Mouse (Mus musculus) telencephalon, adult 2 months (tissue): ENCODE results near the gene Sc5d.

Source experiments
- DNase-seq: peaks from one replicate; pipeline ENCODE4 v3.0.0-alpha.2; 2011; ENCODE audit warnings: low read depth, low spot score

The Sc5d gene

GRCm38 (mm10) chr9:42264145-42264544 is at the start of gene Sc5d:
TSS of gene Sc5d (minus strand) at chr9:42264256.
- DNase-seq: peak; percentile 86

DNA sequence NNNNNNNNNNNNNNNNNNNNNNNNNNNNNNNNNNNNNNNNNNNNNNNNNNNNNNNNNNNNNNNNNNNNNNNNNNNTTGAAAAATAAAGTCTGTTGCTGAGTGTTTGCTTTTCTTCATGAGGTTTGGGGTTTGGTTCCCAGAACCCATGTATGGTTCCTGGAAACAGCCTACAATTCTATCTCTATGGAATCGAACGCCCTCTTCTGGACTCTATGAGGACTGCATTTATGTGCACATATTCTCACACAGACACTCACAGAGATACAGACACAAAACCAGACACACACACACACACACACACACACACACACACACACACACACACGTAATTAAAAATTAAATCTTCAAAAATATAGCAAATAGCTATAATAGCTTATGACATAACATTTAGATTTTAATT is 47.3 kb upstream of the Sc5d start:
- no peak for DNase-seq

DNA sequence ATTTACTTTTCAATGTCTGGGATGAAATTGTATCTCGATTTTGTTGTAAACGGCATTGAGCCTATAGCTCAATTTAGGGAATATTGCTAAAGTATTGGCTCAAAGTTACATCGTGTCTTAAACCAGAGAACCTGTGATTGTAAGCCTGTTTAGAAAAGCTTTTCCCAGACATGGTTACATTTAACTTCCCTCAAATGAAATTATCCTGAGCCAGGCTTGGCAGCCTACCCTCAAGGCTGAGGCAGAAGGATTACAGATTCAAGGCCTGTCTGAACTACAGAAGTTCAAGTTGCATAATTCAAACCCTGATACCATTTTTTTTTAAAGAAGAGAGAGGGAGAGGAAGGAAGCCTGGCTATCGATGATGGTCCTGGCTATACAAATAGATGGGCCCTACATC is 39.8 kb upstream of the Sc5d start:
- no peak for DNase-seq

DNA sequence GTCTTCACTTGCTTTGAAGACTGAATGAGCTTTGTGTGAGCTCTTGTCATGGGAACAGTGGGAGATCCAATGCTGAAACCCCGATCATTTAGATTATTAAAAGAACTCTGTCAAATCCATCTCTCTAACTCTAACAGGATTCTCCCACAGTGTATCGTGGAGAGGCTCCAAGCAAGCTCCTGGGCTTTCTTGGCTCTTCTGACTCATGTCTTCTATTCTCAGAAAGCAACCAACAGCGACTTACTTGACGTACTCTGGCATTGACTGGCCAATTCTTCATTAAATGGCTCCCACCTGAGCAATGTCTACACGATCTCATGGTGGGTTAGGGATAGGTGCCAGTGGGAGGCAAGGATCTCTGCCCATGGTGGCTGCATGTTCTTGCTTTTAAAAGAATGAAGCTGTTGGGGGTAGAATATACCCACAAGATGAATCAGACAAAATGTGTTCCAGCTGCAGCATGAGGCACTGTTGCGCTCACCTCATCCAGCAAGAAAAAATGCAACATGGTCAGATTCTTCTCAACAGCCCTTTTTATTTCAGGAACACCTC is 37.1 kb upstream of the Sc5d start:
- DNase-seq: no peak

DNA sequence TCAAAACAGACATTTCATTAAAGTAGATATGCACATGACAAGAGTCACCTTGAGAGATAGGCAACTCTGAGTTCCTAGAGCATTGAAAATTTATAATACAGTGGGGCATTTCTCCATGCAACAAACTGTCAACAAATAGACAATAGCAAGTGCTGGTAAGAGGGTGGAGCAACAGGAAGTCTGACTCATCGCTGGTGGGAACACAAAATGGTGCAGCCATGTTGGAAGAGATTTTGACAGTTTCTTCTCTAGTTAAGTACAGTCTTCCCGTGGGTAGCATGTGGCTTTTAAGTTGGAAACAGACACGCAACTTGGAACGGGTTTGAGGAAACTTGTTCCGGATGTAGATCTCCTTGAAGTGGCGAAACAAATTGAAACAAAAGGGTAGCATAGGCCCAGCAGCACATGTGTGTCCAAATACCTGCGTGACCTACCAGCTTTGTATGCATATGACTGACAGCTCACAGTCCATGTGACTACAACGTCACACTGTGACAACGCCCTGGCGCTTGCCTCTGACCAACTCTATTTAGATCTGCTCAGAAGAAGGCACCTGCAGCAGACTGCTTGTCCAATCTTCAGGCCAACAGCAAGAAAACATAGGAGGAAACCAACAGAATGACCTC is 32.4 kb upstream of the Sc5d start:
- DNase-seq: no peak

- no peak for DNase-seq
Observed at GRCm38 (mm10) chr9:42294131-42294530, 30.1 kb upstream of the Sc5d start.

- no peak for DNase-seq
Observed at GRCm38 (mm10) chr9:42293596-42293995, 29.5 kb upstream of the Sc5d start.

DNA sequence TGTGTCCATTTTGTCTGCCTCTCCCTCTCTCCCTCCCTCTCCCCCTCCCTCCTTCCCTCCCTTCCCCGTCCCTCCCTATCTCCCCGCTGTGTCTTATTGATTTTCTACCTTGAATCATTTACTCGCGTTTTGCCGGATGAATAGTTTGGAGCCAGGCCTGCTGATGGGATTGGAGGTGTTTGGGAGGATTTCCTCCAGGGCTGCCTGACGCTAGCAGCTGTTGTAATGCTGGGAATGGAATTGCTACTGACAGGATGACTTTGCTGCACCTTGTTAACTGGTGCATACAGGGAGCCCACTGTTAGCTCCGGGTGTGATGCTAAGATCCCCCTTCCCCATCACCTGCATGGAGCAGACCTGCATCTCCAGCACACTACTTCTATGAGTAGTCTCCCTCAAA is 29.0 kb upstream of the Sc5d start:
- DNase-seq: no peak

DNA sequence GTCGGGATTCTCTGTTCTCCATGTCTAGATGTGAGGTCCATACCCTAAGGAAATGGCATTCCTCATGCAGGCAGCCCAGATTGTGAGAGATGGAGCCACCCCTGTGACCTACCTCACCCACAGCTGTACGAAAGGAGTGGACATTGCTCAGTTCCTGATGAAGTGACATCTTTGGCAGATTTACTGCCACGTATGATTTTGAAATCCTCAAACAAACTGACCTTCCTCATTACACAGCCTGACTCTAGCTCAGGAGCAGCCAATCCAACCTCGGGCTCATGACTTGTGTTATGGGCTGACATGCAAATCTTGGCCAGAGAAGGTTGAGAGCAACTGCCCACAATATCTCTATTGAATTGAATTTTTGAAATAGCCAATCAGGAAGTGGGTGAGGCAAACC is 15.6 kb upstream of the Sc5d start:
- DNase-seq: no peak

- DNase-seq: no peak
Observed at GRCm38 (mm10) chr9:42278046-42278445, 14.0 kb upstream of the Sc5d start.

DNA sequence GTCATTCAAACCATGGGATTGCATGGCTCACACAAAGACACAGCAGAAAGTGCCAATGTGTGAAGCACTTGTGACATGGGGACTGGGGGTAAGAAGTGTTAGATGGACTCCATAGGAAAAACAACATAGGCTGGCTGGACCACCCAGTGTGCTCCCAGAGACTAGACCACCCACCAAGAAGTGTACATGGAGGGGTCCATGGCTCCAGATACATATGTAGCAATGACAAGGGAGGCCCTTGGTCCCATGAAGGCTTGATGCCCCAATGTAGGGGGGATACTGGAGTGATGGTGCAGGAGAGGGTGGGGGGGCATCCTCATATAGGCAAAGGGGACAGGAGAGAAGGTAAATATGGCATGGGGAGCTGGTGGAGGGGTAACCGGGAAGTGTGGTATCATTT is 13.6 kb upstream of the Sc5d start:
- DNase-seq: no peak

GRCm38 (mm10) chr9:42277162-42277561 is 13.1 kb upstream of the Sc5d start:
- DNase-seq: no peak

- no peak for DNase-seq
Observed at GRCm38 (mm10) chr9:42275761-42276145, 11.7 kb upstream of the Sc5d start.

- peak; percentile 40 for DNase-seq
Observed at GRCm38 (mm10) chr9:42275027-42275760, 11.1 kb upstream of the Sc5d start.

- no peak for DNase-seq
Observed at GRCm38 (mm10) chr9:42273682-42274296, 9.7 kb upstream of the Sc5d start.

DNA sequence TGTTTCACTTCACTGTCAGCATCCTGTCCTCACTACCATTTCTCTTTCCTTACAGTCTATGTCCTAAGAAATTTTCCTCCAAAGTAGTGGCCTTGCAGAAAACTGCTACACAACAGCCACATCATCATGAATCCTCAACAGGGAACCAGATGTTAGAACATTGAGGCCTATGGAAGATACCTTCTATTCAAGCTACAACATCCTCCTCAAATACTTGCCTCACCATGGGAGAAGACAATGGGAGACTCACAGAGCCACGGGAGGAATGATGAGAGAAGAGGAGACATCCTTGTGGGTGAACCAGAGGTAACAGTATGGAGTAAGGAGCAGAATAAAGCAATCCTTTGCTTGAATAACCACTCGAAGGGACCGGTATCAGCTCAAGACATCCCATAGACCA is 9.1 kb upstream of the Sc5d start:
- no peak for DNase-seq

DNA sequence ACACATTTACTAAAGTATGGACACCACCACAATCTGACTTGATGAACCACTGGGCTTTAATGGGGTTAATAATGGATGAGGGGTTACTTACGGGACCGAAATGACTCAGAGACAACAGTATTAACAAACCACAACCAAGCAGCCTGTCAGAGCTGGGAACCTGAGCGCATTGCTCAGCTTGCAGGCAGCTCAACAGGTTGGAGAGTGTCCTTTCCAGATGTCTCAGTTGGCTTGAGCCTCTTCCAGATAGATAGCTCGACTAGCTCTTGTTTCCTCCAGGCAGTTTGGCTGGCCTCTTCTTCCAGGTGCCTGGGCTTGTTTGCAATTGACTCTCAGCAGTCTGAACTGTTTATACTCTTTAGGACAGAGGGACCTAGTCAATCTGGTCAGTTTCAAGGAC is 8.6 kb upstream of the Sc5d start:
- no peak for DNase-seq

GRCm38 (mm10) chr9:42271456-42271855 is 7.4 kb upstream of the Sc5d start:
- no peak for DNase-seq

- no peak for DNase-seq
Observed at GRCm38 (mm10) chr9:42270617-42271016, 6.6 kb upstream of the Sc5d start.

- no peak for DNase-seq
Observed at GRCm38 (mm10) chr9:42270081-42270480, 6.0 kb upstream of the Sc5d start.

- DNase-seq: no peak
Observed at GRCm38 (mm10) chr9:42268371-42268770, 4.3 kb upstream of the Sc5d start.

GRCm38 (mm10) chr9:42265309-42265708 is 1.3 kb upstream of the Sc5d start:
- DNase-seq: no peak

GRCm38 (mm10) chr9:42263709-42264111 is 346 bp downstream of the Sc5d start:
- DNase-seq: no peak
